In the genomic region with DNA sequence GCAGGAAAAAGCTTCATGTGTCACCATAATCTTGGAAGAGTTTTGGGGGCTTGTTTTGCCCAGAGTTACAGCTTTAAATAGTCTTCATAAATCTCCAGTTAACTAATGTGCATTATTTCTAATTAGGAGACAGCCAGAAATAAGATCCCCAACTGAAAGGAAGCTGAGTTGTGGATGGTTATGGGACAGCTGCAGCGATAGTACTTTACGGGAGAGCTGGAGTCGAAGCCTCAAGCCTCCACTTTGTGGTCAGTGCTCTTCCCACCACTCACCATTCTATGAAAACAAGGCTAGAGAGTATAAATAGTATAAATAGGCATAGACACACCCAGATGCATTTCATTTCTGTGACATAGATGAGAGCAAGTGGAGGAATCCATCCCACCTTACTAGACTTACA, we compare ENCODE assay signal across 22 mouse cellular contexts. TPM values are rescaled to one million over a fixed set of nuclear protein-coding genes. Genes with fewer than 3 reads are reported as not detected.
DNase-seq lines count a peak whose midpoint lies in the region; ATAC-seq and TF ChIP-seq lines count a peak whose summit lies in the region.
"Had no signal": no experiment of that assay in that cellular context is flagged by ENCODE, and none has a peak within 500 bp of the region (broad histone marks: within the 10 kb centered on the region; RNA-seq: fewer than 3 reads in every experiment).

No protein-coding gene starts in this region.

- intact Hi-C loops in gastrocnemius, adult 2 months (cut with DNase I): no loop called here

- H3K79me2 ChIP-seq in myocyte (ENCODE audit: control insufficient read depth, insufficient read depth): no peaks in the 10 kb centered on the region

- H3ac ChIP-seq in myocyte (ENCODE audit: control insufficient read depth, insufficient read length): no peak overlapping the region

- H3K36me3 ChIP-seq in embryonic facial prominence, embryonic 15.5 days: no peaks in the 10 kb centered on the region
- no peaks in the 10 kb centered on the region for H3K36me3 ChIP-seq in embryonic facial prominence, embryonic 10.5 days (replicated peaks)
- no peaks in the 10 kb centered on the region for H3K36me3 ChIP-seq in myocyte (ENCODE audit: control insufficient read depth, insufficient read depth)

- no peak for TF ChIP-seq CTCF in gastrocnemius, adult 2 months (IDR thresholded peaks at IDR 0.05)

- H3K27me3 ChIP-seq in embryonic facial prominence, embryonic 15.5 days: no peaks in the 10 kb centered on the region
- H3K27me3 ChIP-seq in embryonic facial prominence, embryonic 10.5 days (replicated peaks; ENCODE audit: low read depth, poor library complexity, severe bottlenecking): no peaks in the 10 kb centered on the region
- no peaks in the 10 kb centered on the region for H3K27me3 ChIP-seq in myocyte (ENCODE audit: control insufficient read depth, insufficient read depth, insufficient read length)
- H3K27me3 ChIP-seq: CH12.LX, Patski had no signal

- no peak for DNase-seq in embryonic facial prominence, embryonic 10.5 days (ENCODE audit: low spot score)
- no peak for DNase-seq in gastrocnemius, adult 2 months
- DNase-seq in gastrocnemius, postnatal 4 days (ENCODE audit: low spot score in 2 of 2): no peak
- no peak for DNase-seq in kidney, postnatal 36 days
- DNase-seq: adrenal gland, adult 2 months; adrenal gland, adult 8-10 months; adrenal gland, postnatal 10 days; adrenal gland, postnatal 14 days; adrenal gland, postnatal 25 days; adrenal gland, postnatal 36 days; B cell, adult 2 months; cerebellum, adult 11 months; cerebellum, adult 11-12 months; cerebellum, adult 18-20 months had no signal

- no peak overlapping the region for H3K4me2 ChIP-seq in embryonic facial prominence, embryonic 15.5 days (replicated peaks)
- H3K4me2 ChIP-seq in myocyte (ENCODE audit: low read depth): peak overlapping the region; percentile 54

- H3K9me3 ChIP-seq in embryonic facial prominence, embryonic 15.5 days (replicated peaks): no peaks in the 10 kb centered on the region
- no peaks in the 10 kb centered on the region for H3K9me3 ChIP-seq in embryonic facial prominence, embryonic 10.5 days
- H3K9me3 ChIP-seq: G1E had no signal

- H3K4me3 ChIP-seq in embryonic facial prominence, embryonic 15.5 days (replicated peaks): no peak overlapping the region
- no peak overlapping the region for H3K4me3 ChIP-seq in embryonic facial prominence, embryonic 10.5 days
- no peak overlapping the region for H3K4me3 ChIP-seq in gastrocnemius, adult 2 months
- no peak overlapping the region for H3K4me3 ChIP-seq in myocyte

- TF ChIP-seq POLR2A in myocyte (IDR thresholded peaks at IDR 0.05; ENCODE audit: insufficient read length, low read depth): no peak

- ATAC-seq in embryonic facial prominence, embryonic 15.5 days (ENCODE audit: insufficient number of reproducible peaks, low FRiP score, low TSS enrichment, low read depth): no peak
- ATAC-seq: activated CD4-positive, CD25-positive, alpha-beta regulatory T cell, adult 4 months; CD4-positive, CD25-positive, alpha-beta regulatory T cell, adult 4 months; Patski had no signal

- no peak overlapping the region for H3K9ac ChIP-seq in embryonic facial prominence, embryonic 15.5 days

- no peaks in the 10 kb centered on the region for H3K4me1 ChIP-seq in embryonic facial prominence, embryonic 15.5 days
- H3K4me1 ChIP-seq in embryonic facial prominence, embryonic 10.5 days: no peaks in the 10 kb centered on the region

- WGBS in embryonic facial prominence, embryonic 15.5 days: 72% methylated on average over 3 of the region's 3 CpGs
- WGBS in embryonic facial prominence, embryonic 10.5 days: 91% methylated on average over 3 of the region's 3 CpGs

- 0 out of 2 replicates have a peak overlapping the region, but pooled peaks have one; percentile 28 for H3K27ac ChIP-seq in embryonic facial prominence, embryonic 15.5 days (replicated peaks)
- H3K27ac ChIP-seq in embryonic facial prominence, embryonic 10.5 days (replicated peaks): no peak overlapping the region
- peak overlapping the region; percentile 61 for H3K27ac ChIP-seq in gastrocnemius, adult 2 months

TF ChIP-seq in myocyte, 11 proteins besides CTCF, POLR2A, EP300 and RAD21:
- TF ChIP-seq CEBPB (IDR thresholded peaks at IDR 0.05; ENCODE audit: insufficient read depth, poor library complexity, severe bottlenecking) (no peak), MAX (IDR thresholded peaks at IDR 0.05; ENCODE audit: low read depth) (no peak), TCF12 (IDR thresholded peaks at IDR 0.05; ENCODE audit: insufficient read depth, poor library complexity, severe bottlenecking) (peak; percentile 25), TCF3 (IDR thresholded peaks at IDR 0.05; ENCODE audit: insufficient read length, low read depth) (no peak), SRF (IDR thresholded peaks at IDR 0.05; ENCODE audit: control insufficient read depth, insufficient read length, low read depth) (no peak), USF1 (IDR thresholded peaks at IDR 0.05; ENCODE audit: low read depth) (no peak), E2F4 (IDR thresholded peaks at IDR 0.05; ENCODE audit: insufficient read depth) (no peak), MYOD1 (IDR thresholded peaks at IDR 0.05; ENCODE audit: control insufficient read depth in 1 of 3, insufficient read length in 2 of 3, low read depth in 2 of 3) (peak in 2 of 3 experiments; percentile 61 to 80), POLR2AphosphoS2 (IDR thresholded peaks at IDR 0.05; ENCODE audit: insufficient read length, low read depth) (no peak), MYOG (IDR thresholded peaks at IDR 0.05; ENCODE audit: control insufficient read depth in 1 of 3, insufficient read depth in 1 of 3, insufficient read length in 2 of 3, low read depth in 2 of 3) (peak in 2 of 3 experiments; percentile 70 to 75), REST (IDR thresholded peaks at IDR 0.05; ENCODE audit: insufficient read depth, insufficient read length) (no peak)

RNA-seq across cellular contexts. Expression of a gene that starts 14.5 kb away (rescaled TPM):
- polyA plus RNA-seq in embryonic facial prominence, embryonic 15.5 days (2015; fragmentation: Nextera tagmentation; extraction: Ambion mirVana): 31.0 and 31.2 TPM in 2 replicates
- 27.0 and 29.7 TPM in 2 replicates for polyA plus RNA-seq in embryonic facial prominence, embryonic 10.5 days (2016; fragmentation: Nextera tagmentation; extraction: Ambion mirVana)
- 10 to 100 TPM; 72.9 to 96.0 TPM for total RNA-seq in gastrocnemius, adult 2 months (2021)
- 10 to 100 TPM; 36.1 to 37.2 TPM for total RNA-seq in gastrocnemius, postnatal 4 days (2021)
- 37.9 TPM for polyA plus RNA-seq in myocyte (2012; fragmentation: generic; extraction: Trizol)
- total RNA-seq: MEL had no signal
